Mouse (Mus musculus) heart, embryonic 16.5 days (tissue): ENCODE measurements around the gene C1galt1. TPM values are rescaled to one million over a fixed set of nuclear protein-coding genes. Genes with fewer than 3 reads are reported as not detected.
A peak's percentile ranks its signal among the peaks of the same experiment; 100 is the strongest.

ENCODE experiments used
- ATAC-seq: fragments of 200-750 bp; cut with Nextera tagmentation; replicated peaks from 2 replicates; pipeline ENCODE4 v1.8.0; 2017; ENCODE audit warnings: moderate number of reproducible peaks; ENCODE audit not compliant: insufficient read depth, low FRiP score; ENCODE audit errors: extremely low read depth
- H3K27ac ChIP-seq: fragments of 300-500 bp; sonication (generic); 2 replicates; pipeline ENCODE4 v1.5.1; 2014; ENCODE audit warnings: mild to moderate bottlenecking, low read length, control low read depth, moderate library complexity
- H3K27me3 ChIP-seq: fragments of 300-500 bp; sonication (generic); 2 replicates; pipeline ENCODE4 v1.6.1; 2014; ENCODE audit warnings: low read length, mixed read lengths; ENCODE audit not compliant: control insufficient read depth, insufficient read depth
- H3K36me3 ChIP-seq: fragments of 300-500 bp; sonication (generic); 2 replicates; pipeline ENCODE4 v1.6.1; 2014; ENCODE audit not compliant: control insufficient read depth, insufficient read depth
- H3K4me1 ChIP-seq: fragments of 300-500 bp; sonication (generic); 2 replicates; pipeline ENCODE4 v1.6.1; 2014; ENCODE audit warnings: low read length, mixed read lengths; ENCODE audit not compliant: control insufficient read depth, insufficient read depth
- H3K4me2 ChIP-seq: fragments of 300-500 bp; sonication (generic); 2 replicates; pipeline ENCODE4 v1.6.1; 2014; ENCODE audit warnings: low read depth, mild to moderate bottlenecking, control low read depth, low read length
- H3K4me3 ChIP-seq: fragments of 300-500 bp; sonication (generic); 2 replicates; pipeline ENCODE4 v1.5.1; 2014; ENCODE audit warnings: mild to moderate bottlenecking, control low read depth, low read length
- H3K9ac ChIP-seq: fragments of 300-500 bp; sonication (generic); 2 replicates; pipeline ENCODE4 v1.6.1; 2014; ENCODE audit warnings: low read length, control low read depth
- H3K9me3 ChIP-seq: fragments of 300-500 bp; sonication (generic); replicated peaks from 2 replicates; pipeline ENCODE4 v1.6.1; 2016; ENCODE audit warnings: low read length; ENCODE audit not compliant: control insufficient read depth
- WGBS: fragments of 180-500 bp; shearing (Covaris S2); extraction: QIAGEN DNeasy Blood & Tissue Kit; methylation state at CpG from one replicate; pipeline ENCODE4 v1.1.7; 2014; 5-methylcytosine and 5-hydroxymethylcytosine counted together
- polyA plus RNA-seq: library from polyadenylated mRNA; unstranded; fragments of >200 nt; fragmentation: Nextera tagmentation; extraction: Ambion mirVana; gene quantifications from 2 replicates; pipeline ENCODE4 v1.2.1, GENCODE M21; 2015

C1galt1 gene
- polyA plus RNA-seq, 1 experiment from 2014 or later = 2.9 TPM

DNA sequence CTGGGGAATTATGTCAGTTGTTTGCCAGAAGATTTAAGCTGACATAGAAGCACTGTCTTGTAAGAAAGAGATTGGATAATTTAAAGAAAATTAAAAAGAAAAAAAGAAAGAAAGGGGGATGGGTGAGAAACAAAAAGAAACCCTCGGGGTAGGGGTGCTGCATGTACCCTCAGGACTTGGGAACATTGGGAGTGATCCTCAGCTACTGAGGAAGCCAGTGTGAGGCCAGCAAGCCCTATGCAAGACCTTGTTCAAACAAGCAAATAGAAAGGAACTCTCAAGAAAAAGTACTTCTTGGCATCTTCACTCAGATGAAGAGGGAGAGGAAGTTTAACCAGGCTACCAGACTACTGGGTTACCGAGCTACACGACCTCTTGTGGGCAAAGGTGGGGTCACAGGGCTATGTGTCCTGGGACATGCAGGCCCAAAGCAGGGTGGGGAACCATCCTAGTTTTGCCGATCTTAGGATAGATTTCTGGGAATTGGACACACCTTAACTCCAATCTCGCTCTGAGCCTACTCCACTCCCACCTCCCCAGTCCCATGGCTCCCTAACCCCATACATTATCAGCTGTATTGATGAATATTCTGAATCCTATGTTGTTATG is 12.1 kb downstream of the C1galt1 start:
- WGBS = 70% methylated on average over 5 of the region's 5 CpGs
- Histone ChIP-seq H3K9ac (no peak overlapping the region), H3K4me2 (no peak overlapping the region), H3K4me1 (peaks cover 30% of the 10 kb centered on the region), H3K27ac (peak overlapping the region; percentile 35; the same call in 1 of the 2 replicates), H3K9me3 (no peaks in the 10 kb centered on the region), H3K4me3 (no peak overlapping the region), H3K36me3 (no peaks in the 10 kb centered on the region), H3K27me3 (no peaks in the 10 kb centered on the region)
- no peak for ATAC-seq

DNA sequence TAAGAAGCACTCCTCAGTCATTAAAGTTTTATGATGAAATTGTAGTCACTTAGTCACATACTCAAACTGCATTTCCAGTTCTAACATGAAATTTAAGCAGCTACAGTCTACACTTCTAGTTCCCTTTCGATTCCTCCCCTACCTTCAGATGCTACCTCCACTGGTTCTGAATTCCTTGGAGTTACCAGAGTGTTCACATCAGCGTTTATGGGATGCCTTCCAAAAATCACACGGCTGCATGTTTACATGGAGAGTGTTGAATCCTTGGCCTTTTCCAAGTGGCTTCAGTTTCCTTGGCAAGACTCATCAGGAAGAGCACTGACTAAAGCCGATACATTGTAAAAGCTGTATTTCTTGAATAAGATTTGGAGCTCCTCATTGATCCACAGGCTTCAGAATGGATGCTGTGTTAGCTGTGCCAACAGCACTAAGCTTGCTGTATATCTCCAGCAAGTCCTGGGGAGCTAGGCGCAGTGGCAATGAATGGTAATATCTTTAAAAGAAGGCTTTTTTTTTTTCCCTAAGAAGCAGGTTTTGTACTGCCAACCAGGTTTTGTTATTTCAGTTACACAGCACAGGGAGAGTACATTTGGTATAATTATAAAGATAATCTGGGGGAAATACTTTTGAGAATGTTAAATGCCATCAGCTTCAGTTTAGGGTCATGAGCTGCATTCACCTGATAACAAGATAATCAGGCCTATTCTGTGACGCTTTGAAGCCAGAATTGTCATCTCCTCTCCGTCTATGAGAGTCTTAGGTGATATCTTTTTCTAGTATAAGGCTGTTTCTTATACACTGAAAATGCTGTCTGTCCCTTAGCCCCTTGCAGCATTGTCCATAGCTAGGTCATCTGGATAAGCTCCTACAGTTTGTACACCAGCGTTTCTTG is 13.0 kb downstream of the C1galt1 start:
- 55% methylated on average over 8 of the region's 8 CpGs for WGBS
- peaks cover 32% of the 10 kb centered on the region for H3K4me1 ChIP-seq
- no peaks in the 10 kb centered on the region for H3K9me3 ChIP-seq
- H3K36me3 ChIP-seq = no peaks in the 10 kb centered on the region
- H3K4me3 ChIP-seq = no peak overlapping the region
- no peaks in the 10 kb centered on the region for H3K27me3 ChIP-seq
- H3K27ac ChIP-seq = peak overlapping the region; percentile 16
- ATAC-seq = peak; percentile 44; the same call in 1 of the 2 replicates
- H3K4me2 ChIP-seq = no peak overlapping the region
- no peak overlapping the region for H3K9ac ChIP-seq

DNA sequence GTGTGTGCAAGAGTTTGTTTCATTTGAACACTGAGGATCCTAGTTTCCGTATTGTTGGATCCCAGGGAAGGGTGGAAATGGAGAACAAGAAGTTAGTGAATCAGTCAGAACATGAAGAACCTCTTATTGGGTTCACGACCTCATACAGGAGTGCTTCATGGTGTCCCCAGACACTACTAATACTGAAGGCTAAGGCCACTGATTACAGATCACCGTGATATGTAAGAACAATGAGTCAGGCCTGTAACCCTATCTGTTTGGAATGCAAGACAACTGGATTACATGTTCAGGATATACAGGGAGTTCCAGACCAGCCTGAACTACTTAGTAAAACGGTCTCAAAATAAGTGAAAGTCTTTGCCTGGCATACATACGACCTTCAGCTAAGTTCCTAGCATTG is 13.9 kb downstream of the C1galt1 start:
- no peak for ATAC-seq
- peaks cover 39% of the 10 kb centered on the region for H3K4me1 ChIP-seq
- 0 out of 2 replicates have a peak overlapping the region, but pooled peaks have one; percentile 40 for H3K27ac ChIP-seq

DNA sequence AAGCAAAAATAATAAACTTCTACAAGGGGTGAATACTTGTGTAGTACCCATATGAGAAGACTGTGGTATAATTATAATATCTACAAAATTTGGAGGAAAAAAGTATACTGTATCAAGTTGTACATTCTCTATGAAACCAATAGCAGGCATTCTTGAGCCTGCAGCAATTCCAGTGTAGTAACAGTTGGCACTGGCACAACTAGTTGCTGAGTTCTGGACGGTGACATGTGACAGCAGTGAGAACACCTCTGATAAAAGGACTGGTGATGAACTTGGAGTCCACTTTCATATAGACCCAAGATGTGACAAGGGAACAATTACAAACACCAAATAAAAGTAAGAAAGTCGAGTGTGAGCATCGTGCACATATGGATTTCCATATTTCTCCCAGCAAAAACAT is 14.5 kb downstream of the C1galt1 start:
- WGBS = 55% methylated on average over 3 of the region's 3 CpGs
- Histone ChIP-seq H3K4me1 (peaks cover 39% of the 10 kb centered on the region), H3K9ac (no peak overlapping the region), H3K9me3 (no peaks in the 10 kb centered on the region), H3K27ac (0 out of 2 replicates have a peak overlapping the region, but pooled peaks have one; percentile 20), H3K36me3 (peaks cover under 1% of the 10 kb centered on the region; the same call in 1 of the 2 replicates), H3K4me3 (no peak overlapping the region), H3K27me3 (no peaks in the 10 kb centered on the region), H3K4me2 (no peak overlapping the region)
- peak; percentile 35; the same call in 1 of the 2 replicates for ATAC-seq

More for the DNA sequence above, 13.9 kb downstream of the C1galt1 start:
- Histone ChIP-seq H3K27me3 (no peaks in the 10 kb centered on the region), H3K4me2 (no peak overlapping the region), H3K9ac (no peak overlapping the region), H3K36me3 (no peaks in the 10 kb centered on the region), H3K4me3 (no peak overlapping the region), H3K9me3 (no peaks in the 10 kb centered on the region)
- WGBS = 64% methylated on average over 5 of the region's 5 CpGs

DNA sequence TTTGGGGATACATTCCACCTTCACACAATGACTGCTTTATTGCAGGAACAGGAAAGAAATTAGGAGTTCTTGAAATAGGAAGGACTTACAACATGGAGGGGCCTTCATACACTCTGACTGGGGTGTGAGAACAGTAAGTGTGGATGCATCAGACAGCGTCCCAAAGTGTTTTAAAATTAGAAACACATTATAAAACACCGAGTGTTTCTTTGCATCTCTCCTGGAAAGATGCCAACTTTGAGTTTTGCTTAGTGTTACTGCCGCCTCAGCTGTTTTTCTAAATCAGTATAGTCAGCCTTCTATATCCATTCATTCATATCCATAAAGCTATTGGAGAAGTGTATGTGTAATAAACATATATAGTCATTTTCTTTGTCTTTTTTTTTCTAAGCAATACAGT is 16.4 kb downstream of the C1galt1 start:
- peaks cover 6% of the 10 kb centered on the region; the same call in 1 of the 2 replicates for H3K36me3 ChIP-seq
- peaks cover 38% of the 10 kb centered on the region for H3K4me1 ChIP-seq
- H3K27me3 ChIP-seq = no peaks in the 10 kb centered on the region
- no peak overlapping the region; the same call in 1 of the 2 replicates for H3K4me2 ChIP-seq
- H3K27ac ChIP-seq = peak overlapping the region; percentile 55
- 18% methylated on average over 3 of the region's 3 CpGs for WGBS
- no peak overlapping the region for H3K4me3 ChIP-seq
- no peak; the same call in 1 of the 2 replicates for ATAC-seq
- H3K9ac ChIP-seq = no peak overlapping the region
- H3K9me3 ChIP-seq = no peaks in the 10 kb centered on the region

DNA sequence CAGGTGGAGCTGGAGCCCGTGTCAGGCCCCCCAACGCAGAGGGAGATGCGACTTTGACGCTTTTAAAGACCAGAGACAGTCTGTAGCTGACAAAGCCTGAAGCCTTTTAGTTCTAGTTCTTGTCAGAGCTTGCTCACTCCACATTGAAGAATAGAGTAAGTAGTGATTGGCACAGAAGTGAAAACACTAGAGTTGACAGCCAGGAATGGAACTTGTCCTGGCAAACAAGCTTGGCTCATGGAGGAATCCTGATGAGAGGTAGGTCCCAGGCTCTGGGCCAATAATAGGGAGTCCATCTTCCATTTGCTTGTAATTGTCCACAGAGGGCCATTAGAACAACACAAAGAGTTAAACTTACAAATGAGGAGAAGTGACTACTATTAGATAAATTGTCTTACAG is 18.7 kb downstream of the C1galt1 start:
- WGBS = 64% methylated on average over 4 of the region's 4 CpGs
- Histone ChIP-seq H3K4me1 (peaks cover 19% of the 10 kb centered on the region), H3K27ac (peak overlapping the region; percentile 89), H3K36me3 (peaks cover 6% of the 10 kb centered on the region; the same call in 1 of the 2 replicates), H3K9me3 (no peaks in the 10 kb centered on the region), H3K4me2 (peak overlapping the region; percentile 16; the same call in 1 of the 2 replicates), H3K27me3 (no peaks in the 10 kb centered on the region), H3K4me3 (no peak overlapping the region), H3K9ac (peak overlapping the region; percentile 43; the same call in 1 of the 2 replicates)
- ATAC-seq = peak; percentile 76

DNA sequence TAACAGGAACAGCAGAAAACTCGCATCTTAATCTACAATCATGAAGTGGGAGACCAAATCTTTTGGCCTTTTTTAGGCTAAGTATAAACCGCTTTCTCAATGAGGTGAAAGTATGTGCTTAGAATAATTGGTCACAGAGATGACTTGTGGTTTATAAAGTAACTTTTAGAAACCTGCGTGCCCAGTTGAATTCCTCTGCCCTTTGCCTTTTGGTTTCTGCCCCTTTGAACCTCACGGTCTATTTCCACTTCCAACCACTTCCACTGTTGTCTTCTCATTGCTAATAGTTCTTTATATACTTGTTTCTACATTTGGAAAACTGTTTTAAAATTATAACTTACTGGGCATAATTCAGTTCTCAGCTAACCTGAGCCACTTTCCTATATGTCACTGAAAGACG is 32.2 kb downstream of the C1galt1 start:
- Histone ChIP-seq H3K4me3 (no peak overlapping the region), H3K4me1 (peaks cover 2% of the 10 kb centered on the region; the same call in 1 of the 2 replicates), H3K27ac (no peak overlapping the region), H3K4me2 (no peak overlapping the region), H3K9me3 (no peaks in the 10 kb centered on the region), H3K9ac (no peak overlapping the region), H3K27me3 (no peaks in the 10 kb centered on the region), H3K36me3 (0 out of 2 replicates have a peak, but pooled peaks cover 2% of the 10 kb centered on the region)
- 90% methylated on average over 5 of the region's 5 CpGs for WGBS
- no peak for ATAC-seq

DNA sequence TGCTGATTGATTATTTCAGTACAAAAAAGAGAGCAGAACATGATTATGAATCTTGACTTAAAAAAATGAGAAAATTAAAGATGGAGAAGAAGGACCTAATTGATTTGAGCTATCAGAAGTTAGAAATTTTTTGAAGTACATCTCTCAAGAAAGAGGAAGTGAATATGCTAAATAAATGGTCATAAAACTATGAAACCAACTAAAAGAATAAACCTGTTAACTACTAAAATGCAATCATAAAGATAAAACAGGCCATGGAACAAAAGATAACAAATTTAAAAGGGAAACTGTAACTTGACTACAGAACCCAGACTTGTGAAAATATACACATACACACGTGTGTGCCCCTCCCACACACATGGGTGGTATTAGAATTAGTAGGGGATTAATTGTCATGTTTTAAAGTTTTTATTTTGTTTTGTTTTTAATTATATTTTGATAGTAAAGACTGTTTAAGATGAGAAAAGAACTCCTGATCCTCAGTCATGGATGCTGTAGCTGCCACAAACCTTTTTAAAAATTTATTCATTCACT is 37.0 kb downstream of the C1galt1 start:
- Histone ChIP-seq H3K36me3 (no peaks in the 10 kb centered on the region), H3K27ac (no peak overlapping the region; the same call in 1 of the 2 replicates), H3K27me3 (no peaks in the 10 kb centered on the region), H3K9ac (no peak overlapping the region), H3K4me3 (no peak overlapping the region), H3K4me1 (peaks cover 2% of the 10 kb centered on the region; the same call in 1 of the 2 replicates), H3K9me3 (no peaks in the 10 kb centered on the region), H3K4me2 (no peak overlapping the region)
- 71% methylated on average over 1 of the region's 1 CpGs for WGBS
- no peak for ATAC-seq
